Comparison of ENCODE assay signal across 15 mouse cellular contexts in genomic region chr11:75608776-75609175, GRCm38 (mm10).
"Had no signal": no experiment of that assay in that cellular context is flagged by ENCODE, and none has a peak within 500 bp of the region (broad histone marks: within the 10 kb centered on the region; RNA-seq: fewer than 3 reads in every experiment).

No protein-coding gene starts in this region.

- ATAC-seq: intestine, embryonic 16.5 days had no signal

- H3K27ac ChIP-seq: hindbrain, embryonic 15.5 days; left cerebral cortex, adult 2 months; limb, embryonic 12.5 days; limb, embryonic 15.5 days; liver, embryonic 13.5 days had no signal

- H3K4me3 ChIP-seq: hindbrain, embryonic 15.5 days; left cerebral cortex, adult 2 months; limb, embryonic 12.5 days; limb, embryonic 15.5 days; liver, embryonic 13.5 days had no signal

- H3K4me1 ChIP-seq: hindbrain, embryonic 15.5 days; limb, embryonic 12.5 days had no signal

- H3K4me2 ChIP-seq: hindbrain, embryonic 15.5 days; limb, embryonic 12.5 days; limb, embryonic 15.5 days; liver, embryonic 13.5 days; midbrain, embryonic 11.5 days had no signal

- H3K9ac ChIP-seq: hindbrain, embryonic 15.5 days; limb, embryonic 12.5 days; limb, embryonic 15.5 days; liver, embryonic 13.5 days had no signal

- H3K9me3 ChIP-seq: hindbrain, embryonic 15.5 days; limb, embryonic 12.5 days; limb, embryonic 15.5 days; liver, embryonic 13.5 days had no signal

- DNase-seq: layer of hippocampus, postnatal 36 days; left cerebral cortex, postnatal 4 days; liver, embryonic 13.5 days; lung, adult 2 months; lung, postnatal 14 days; lung, postnatal 4 days; midbrain, embryonic 14.5 days; thymus, adult 18-20 months; thymus, postnatal 36 days had no signal

- H3K27me3 ChIP-seq: hindbrain, embryonic 15.5 days; limb, embryonic 12.5 days; limb, embryonic 15.5 days; liver, embryonic 13.5 days had no signal
